Mouse (Mus musculus) CH12.LX (cell line): ENCODE data around the gene Cfdp1. TPM values are rescaled to one million over a fixed set of nuclear protein-coding genes. Genes with fewer than 3 reads are reported as not detected.
A peak's percentile ranks its signal among the peaks of the same experiment; 100 is the strongest.

Source experiments
- DNase-seq: peaks from one replicate; pipeline ENCODE4 v3.0.0-alpha.2; 2013; ENCODE audit errors: extremely low read depth
- H3K27ac ChIP-seq: 2 replicates; pipeline ENCODE4 v1.5.1; 2012; ENCODE audit warnings: low read depth, mild to moderate bottlenecking, control low read depth, moderate library complexity; ENCODE audit not compliant: insufficient read depth
- H3K27me3 ChIP-seq: replicated peaks from 2 replicates; pipeline ENCODE3; 2012; ENCODE audit warnings: inconsistent platforms
- H3K36me3 ChIP-seq, 2 experiments: replicated peaks in 1 of 2; 2 replicates each; pipeline versions ENCODE3 to v1.6.1; 2012; ENCODE audit warnings: inconsistent platforms in 1 of 2, low read length in 1 of 2, mild to moderate bottlenecking in 1 of 2, mixed read lengths in 1 of 2, moderate library complexity in 1 of 2; ENCODE audit not compliant: control insufficient read depth in 1 of 2, insufficient read depth in 1 of 2
- H3K4me1 ChIP-seq, 2 experiments: 2 replicates each; pipeline ENCODE4 v1.6.1; 2012; ENCODE audit warnings: inconsistent platforms in 1 of 2, moderate library complexity in 1 of 2; ENCODE audit not compliant: insufficient read depth in 2 of 2, control insufficient read depth in 1 of 2
- H3K4me2 ChIP-seq: 2 replicates; pipeline ENCODE4 v1.6.1; 2012; ENCODE audit warnings: low read depth, mild to moderate bottlenecking, control low read depth; ENCODE audit not compliant: poor library complexity, insufficient read depth, severe bottlenecking
- H3K4me3 ChIP-seq, 3 experiments: fragments of 150-350 bp in 1 of 3; sonication (generic) in 1 of 3; replicated peaks in 1 of 3; 2 replicates each; pipeline versions ENCODE3 to v1.5.1; 2011 to 2012; ENCODE audit warnings: low read depth in 2 of 3, low read length in 2 of 3, mild to moderate bottlenecking in 2 of 3, moderate library complexity in 2 of 3, control low read depth in 1 of 3, improper control_type of control experiment in 1 of 3, inconsistent platforms in 1 of 3, mixed read lengths in 1 of 3; ENCODE audit not compliant: poor library complexity in 1 of 3
- H3K79me2 ChIP-seq: replicated peaks from 2 replicates; pipeline ENCODE4 v1.6.1; 2012; ENCODE audit warnings: mild to moderate bottlenecking, moderate library complexity; ENCODE audit not compliant: control insufficient read depth, poor library complexity, insufficient read depth, severe bottlenecking; ENCODE audit errors: extremely low read depth
- H3K9ac ChIP-seq: 2 replicates; pipeline ENCODE4 v1.6.1; 2012; ENCODE audit warnings: low read depth, mild to moderate bottlenecking, control low read depth, moderate library complexity; ENCODE audit not compliant: insufficient read depth
- H3K9me3 ChIP-seq: replicated peaks from 2 replicates; pipeline ENCODE3; 2012; ENCODE audit warnings: low read length, inconsistent platforms, mixed read lengths
- CHD1 ChIP-seq: IDR thresholded peaks from 2 replicates; pipeline ENCODE4 v1.6.1; 2012; ENCODE audit warnings: low read depth, low read length, improper control_type of control experiment, inconsistent platforms
- CHD2 ChIP-seq: IDR thresholded peaks from 2 replicates; pipeline ENCODE4 v1.6.1; 2011; ENCODE audit warnings: low read length, improper control_type of control experiment
- CTCF ChIP-seq, 2 experiments: IDR thresholded peaks in 1 of 2; conservative IDR thresholded peaks in 1 of 2; 2 replicates each; pipeline ENCODE4 v1.5.1; 2011 to 2012; ENCODE audit warnings: low read depth in 2 of 2, low read length in 2 of 2, improper control_type of control experiment in 1 of 2, inconsistent platforms in 1 of 2, mild to moderate bottlenecking in 1 of 2, moderate library complexity in 1 of 2
- E2F4 ChIP-seq: IDR thresholded peaks from 2 replicates; pipeline ENCODE4 v1.6.1; 2011; ENCODE audit warnings: low read depth, low read length, improper control_type of control experiment; ENCODE audit not compliant: insufficient replicate concordance
- ELF1 ChIP-seq: IDR thresholded peaks from 2 replicates; pipeline ENCODE4 v1.6.1; 2014; ENCODE audit warnings: low read depth, mild to moderate bottlenecking, inconsistent platforms, low read length, improper control_type of control experiment
- ETS1 ChIP-seq: conservative IDR thresholded peaks from 2 replicates; pipeline ENCODE4 v1.6.1; 2012; ENCODE audit warnings: low read depth, mild to moderate bottlenecking, inconsistent platforms, low read length, improper control_type of control experiment, moderate library complexity
- GABPA ChIP-seq: IDR thresholded peaks from 2 replicates; pipeline ENCODE4 v1.6.1; 2012; ENCODE audit warnings: low read depth, low read length, improper control_type of control experiment, inconsistent platforms; ENCODE audit not compliant: insufficient replicate concordance
- HCFC1 ChIP-seq: IDR thresholded peaks from 2 replicates; pipeline ENCODE4 v1.6.1; 2012; ENCODE audit warnings: low read depth, mild to moderate bottlenecking, inconsistent platforms, low read length, improper control_type of control experiment
- IRF4 ChIP-seq: IDR thresholded peaks from 2 replicates; pipeline ENCODE4 v1.6.1; 2014; ENCODE audit warnings: low read depth, mild to moderate bottlenecking, inconsistent platforms, low read length, improper control_type of control experiment
- MAZ ChIP-seq: IDR thresholded peaks from 2 replicates; pipeline ENCODE4 v1.6.1; 2012; ENCODE audit warnings: low read depth, mild to moderate bottlenecking, inconsistent platforms, low read length, improper control_type of control experiment, moderate library complexity
- MYC ChIP-seq: IDR thresholded peaks from 2 replicates; pipeline ENCODE4 v1.6.1; 2011; ENCODE audit warnings: low read depth, mild to moderate bottlenecking, improper control_type of control experiment, low read length
- PAX5 ChIP-seq: IDR thresholded peaks from 2 replicates; pipeline ENCODE4 v1.6.1; 2012; ENCODE audit warnings: low read length, inconsistent platforms, mixed read lengths
- POLR2A ChIP-seq: IDR thresholded peaks from 2 replicates; pipeline ENCODE4 v1.6.1; 2011; ENCODE audit warnings: low read depth, mild to moderate bottlenecking, improper control_type of control experiment, low read length
- RAD21 ChIP-seq: IDR thresholded peaks from 2 replicates; pipeline ENCODE4 v1.6.1; 2011; ENCODE audit warnings: low read depth, mild to moderate bottlenecking, low read length, improper control_type of control experiment, moderate library complexity
- RCOR1 ChIP-seq: conservative IDR thresholded peaks from 2 replicates; pipeline ENCODE4 v1.6.1; 2012; ENCODE audit warnings: low read depth, mild to moderate bottlenecking, inconsistent platforms, low read length, improper control_type of control experiment
- SMC3 ChIP-seq: IDR thresholded peaks from 2 replicates; pipeline ENCODE4 v1.6.1; 2011; ENCODE audit warnings: low read depth, low read length, improper control_type of control experiment
- TBP ChIP-seq: conservative IDR thresholded peaks from 2 replicates; pipeline ENCODE4 v1.6.1; 2011; ENCODE audit warnings: low read depth, low read length, improper control_type of control experiment
- USF1 ChIP-seq: IDR thresholded peaks from 2 replicates; pipeline ENCODE4 v1.6.1; 2014; ENCODE audit warnings: low read depth, mild to moderate bottlenecking, inconsistent platforms, low read length, improper control_type of control experiment
- USF2 ChIP-seq: conservative IDR thresholded peaks from 2 replicates; pipeline ENCODE4 v1.6.1; 2011; ENCODE audit warnings: low read depth, low read length, improper control_type of control experiment
- ZKSCAN1 ChIP-seq: IDR thresholded peaks from 2 replicates; pipeline ENCODE4 v1.6.1; 2012; ENCODE audit warnings: low read depth, inconsistent platforms, low read length, improper control_type of control experiment, borderline replicate concordance
- dilution Hi-C: fragments of 300-500 bp; cut with MboI; formaldehyde crosslinking; loops from 2 replicates; pipeline ENCODE4 v1.14.3; 2020; ENCODE audit warnings: low sequenced_read_pairs; ENCODE audit not compliant: extremely low pct_unique_long_range_greater_than_20kb, extremely low pct_ligation_motif_present
- in situ Hi-C: fragments of 300-500 bp; cut with MboI; formaldehyde crosslinking; loops from 3 replicates; pipeline ENCODE4 v1.14.3; 2019; ENCODE audit warnings: low sequenced_read_pairs, low pct_ligation_motif_present, low pct_unique_long_range_greater_than_20kb, mixed read lengths
- polyA plus RNA-seq: library from polyadenylated mRNA; unstranded; fragments of >175 nt; gene quantifications from 2 replicates; pipeline ENCODE4 v1.2.1, GENCODE M21; 2012; ENCODE audit warnings: low read depth; ENCODE audit not compliant: insufficient read length
- total RNA-seq, 2 experiments: library from RNA; depleted of rRNA; stranded (reverse); fragments of 300-350 nt in 1 of 2; fragments of >200 nt in 1 of 2; gene quantifications; 2 replicates each; pipeline ENCODE4 v1.2.3; 2012 to 2014

The Cfdp1 gene
- total and polyA plus RNA-seq, 3 experiments: 113 to 210 (median 169) TPM

GRCm38 (mm10) chr8:111892615-111893014 is 38.5 kb upstream of the Cfdp1 start:
- H3K4me3 ChIP-seq: no peak overlapping the region
- H3K4me1 ChIP-seq: no peaks in the 10 kb centered on the region; a peak in 1 of 4 replicates
- in situ Hi-C loops (no loop called here), dilution Hi-C loops (no loop called here)
- H3K27ac ChIP-seq: no peak overlapping the region
- no peaks in the 10 kb centered on the region for H3K36me3 ChIP-seq
- TF ChIP-seq HCFC1 (no peak), ETS1 (no peak), PAX5 (no peak), POLR2A (no peak), ELF1 (no peak), USF2 (no peak), MAZ (no peak), SMC3 (no peak), CHD2 (no peak), CHD1 (no peak), IRF4 (no peak), ZKSCAN1 (no peak), MYC (no peak), USF1 (no peak), E2F4 (no peak), RAD21 (no peak), GABPA (no peak), RCOR1 (no peak), CTCF (conservative IDR thresholded peaks at IDR 0.05 in 1 of 2, IDR thresholded peaks at IDR 0.05 in 1 of 2; ENCODE audit: low read depth in 2 of 2, low read length in 2 of 2) (no peak)
- H3K79me2 ChIP-seq: no peaks in the 10 kb centered on the region
- H3K9me3 ChIP-seq: no peaks in the 10 kb centered on the region
- H3K27me3 ChIP-seq: no peaks in the 10 kb centered on the region
- no peak for DNase-seq
- H3K4me2 ChIP-seq: no peak overlapping the region
- H3K9ac ChIP-seq: no peak overlapping the region

DNA sequence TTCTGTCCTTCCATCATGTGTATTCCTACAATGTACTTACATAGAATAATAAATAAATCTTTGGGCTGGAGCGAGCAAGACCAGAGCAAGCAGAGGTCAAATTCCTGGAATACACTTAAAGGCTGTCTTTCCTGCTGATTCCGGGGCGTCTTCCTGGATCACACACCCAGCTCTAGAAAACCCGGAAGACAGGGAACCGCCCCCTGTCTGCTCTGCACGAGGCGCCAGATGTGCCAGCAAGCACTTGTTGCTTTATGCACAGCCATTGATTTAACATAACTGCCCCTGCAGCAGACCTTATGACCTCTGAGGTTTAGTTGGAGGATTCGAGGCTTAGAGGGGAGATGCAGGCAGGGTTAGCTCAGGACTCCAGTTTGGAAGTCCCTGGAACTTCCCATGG is 37.9 kb upstream of the Cfdp1 start:
- H3K27ac ChIP-seq: no peak overlapping the region

More for the DNA sequence above, 37.9 kb upstream of the Cfdp1 start:
- no peaks in the 10 kb centered on the region for H3K36me3 ChIP-seq
- H3K4me3 ChIP-seq: no peak overlapping the region
- dilution Hi-C loops: no loop called here
- H3K4me2 ChIP-seq: no peak overlapping the region
- no peaks in the 10 kb centered on the region for H3K27me3 ChIP-seq
- TF ChIP-seq ELF1 (0 out of 2 replicates have a peak, but pooled peaks have one; percentile 15), TBP (no peak)
- DNase-seq: no peak
- H3K9me3 ChIP-seq: no peaks in the 10 kb centered on the region
- H3K79me2 ChIP-seq: no peaks in the 10 kb centered on the region
- H3K9ac ChIP-seq: no peak overlapping the region
- in situ Hi-C loops: no loop called here
- H3K4me1 ChIP-seq: no peaks in the 10 kb centered on the region; a peak in 1 of 4 replicates
